Mouse (Mus musculus) heart, embryonic 11.5 days (tissue): ENCODE data around the gene Nol10. TPM values are rescaled to one million over a fixed set of nuclear protein-coding genes. Genes with fewer than 3 reads are reported as not detected.
"Not testable (repeated sequence)": the region's sequence is repeated elsewhere in the genome, so short reads cannot be mapped to it uniquely, and the experiment has no call there.

Source experiments
- ATAC-seq: fragments of 200-750 bp; cut with Nextera tagmentation; replicated peaks from 2 replicates; pipeline ENCODE4 v1.8.0; 2017; ENCODE audit warnings: moderate library complexity; ENCODE audit not compliant: insufficient number of reproducible peaks, low FRiP score, low TSS enrichment
- H3K27ac ChIP-seq: fragments of 300-500 bp; sonication (generic); 2 replicates; pipeline ENCODE4 v1.5.1; 2014; ENCODE audit warnings: mild to moderate bottlenecking, low read depth, low read length
- H3K27me3 ChIP-seq: fragments of 300-500 bp; sonication (generic); 2 replicates; pipeline ENCODE4 v1.6.1; 2014; ENCODE audit warnings: mild to moderate bottlenecking, low read length, mixed read lengths; ENCODE audit not compliant: control insufficient read depth, insufficient read depth
- H3K36me3 ChIP-seq: fragments of 300-500 bp; sonication (generic); 2 replicates; pipeline ENCODE4 v1.6.1; 2014; ENCODE audit warnings: mild to moderate bottlenecking, low read length, moderate library complexity, mixed read lengths; ENCODE audit not compliant: control insufficient read depth, insufficient read depth
- H3K4me1 ChIP-seq: fragments of 300-500 bp; sonication (generic); 2 replicates; pipeline ENCODE4 v1.6.1; 2014; ENCODE audit warnings: low read length; ENCODE audit not compliant: control insufficient read depth, insufficient read depth
- H3K4me2 ChIP-seq: fragments of 300-500 bp; sonication (generic); 2 replicates; pipeline ENCODE4 v1.6.1; 2014; ENCODE audit warnings: mild to moderate bottlenecking, moderate library complexity
- H3K4me3 ChIP-seq: fragments of 300-500 bp; sonication (generic); 2 replicates; pipeline ENCODE4 v1.5.1; 2014; ENCODE audit warnings: low read depth, low read length
- H3K9ac ChIP-seq: fragments of 300-500 bp; sonication (generic); 2 replicates; pipeline ENCODE4 v1.6.1; 2014; ENCODE audit warnings: mild to moderate bottlenecking, low read depth, low read length, moderate library complexity
- H3K9me3 ChIP-seq: fragments of 300-500 bp; sonication (generic); replicated peaks from 2 replicates; pipeline ENCODE4 v1.6.1; 2016; ENCODE audit warnings: low read length; ENCODE audit not compliant: control insufficient read depth
- WGBS: fragments of 180-500 bp; shearing (Covaris S2); extraction: QIAGEN DNeasy Blood & Tissue Kit; methylation state at CpG from one replicate; pipeline ENCODE4 v1.1.7; 2014; ENCODE audit not compliant: insufficient replicate concordance; 5-methylcytosine and 5-hydroxymethylcytosine counted together
- polyA plus RNA-seq: library from polyadenylated mRNA; unstranded; fragments of >200 nt; fragmentation: Nextera tagmentation; extraction: Ambion mirVana; gene quantifications from 2 replicates; pipeline ENCODE4 v1.2.1, GENCODE M21; 2014

Nol10 gene
- polyA plus RNA-seq, 1 experiment from 2014 or later: 15.9 TPM

DNA sequence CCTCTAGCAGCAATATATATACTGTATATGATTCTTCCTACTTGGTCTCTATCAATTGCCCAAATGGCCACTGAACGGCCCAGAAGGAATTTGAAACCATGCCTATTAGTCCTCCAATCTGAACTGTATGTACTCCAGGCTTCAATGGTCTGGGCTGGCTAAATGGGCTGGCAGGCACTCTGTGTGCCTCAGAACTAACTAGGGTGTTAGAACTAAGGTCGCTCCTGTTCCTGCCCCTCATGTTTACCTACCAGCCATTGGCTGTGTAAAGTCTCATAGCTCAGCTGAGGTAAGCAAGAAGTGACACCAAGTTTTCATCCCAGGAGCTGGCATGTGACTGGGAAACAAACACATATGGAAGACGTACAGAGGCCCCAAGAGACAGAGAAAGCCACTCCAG, 100.5 kb downstream of the Nol10 start:
- H3K4me3 ChIP-seq: no peak overlapping the region
- H3K4me2 ChIP-seq: no peak overlapping the region
- H3K27ac ChIP-seq: no peak overlapping the region
- H3K4me1 ChIP-seq: 0 out of 2 replicates have a peak, but pooled peaks cover 2% of the 10 kb centered on the region
- no peaks in the 10 kb centered on the region for H3K36me3 ChIP-seq
- WGBS: 79% methylated on average over 3 of the region's 3 CpGs
- H3K9ac ChIP-seq: no peak overlapping the region
- no peaks in the 10 kb centered on the region for H3K27me3 ChIP-seq
- no peaks in the 10 kb centered on the region for H3K9me3 ChIP-seq
- ATAC-seq: no peak

DNA sequence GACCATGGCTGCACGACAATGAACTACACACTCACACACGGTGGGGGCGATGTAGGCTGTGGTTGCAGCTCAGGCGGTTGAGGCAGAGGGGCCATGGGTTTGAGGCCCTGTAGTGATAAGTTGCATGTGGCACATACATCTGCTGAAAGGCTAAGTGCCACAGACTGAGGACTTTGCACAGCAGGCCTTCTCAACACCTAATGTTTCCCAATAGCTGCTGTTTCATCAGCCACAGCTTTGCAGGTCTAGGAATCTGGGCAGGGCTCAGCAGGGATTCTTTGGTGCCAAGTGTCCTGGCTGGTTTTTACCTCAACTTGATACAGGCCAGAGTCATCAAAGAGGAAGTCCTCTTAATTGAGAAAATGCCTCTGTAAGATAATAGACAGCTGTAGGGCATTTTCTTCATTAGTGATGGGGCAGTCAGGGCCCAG, 101.4 kb downstream of the Nol10 start:
- Histone ChIP-seq H3K9me3 (no peaks in the 10 kb centered on the region), H3K4me2 (no peak overlapping the region), H3K36me3 (no peaks in the 10 kb centered on the region), H3K4me3 (no peak overlapping the region), H3K27ac (no peak overlapping the region), H3K4me1 (0 out of 2 replicates have a peak, but pooled peaks cover 2% of the 10 kb centered on the region), H3K27me3 (no peaks in the 10 kb centered on the region), H3K9ac (no peak overlapping the region)
- WGBS: 62% methylated on average over 4 of the region's 4 CpGs
- peak; percentile 51; the same call in 1 of the 2 replicates for ATAC-seq

DNA sequence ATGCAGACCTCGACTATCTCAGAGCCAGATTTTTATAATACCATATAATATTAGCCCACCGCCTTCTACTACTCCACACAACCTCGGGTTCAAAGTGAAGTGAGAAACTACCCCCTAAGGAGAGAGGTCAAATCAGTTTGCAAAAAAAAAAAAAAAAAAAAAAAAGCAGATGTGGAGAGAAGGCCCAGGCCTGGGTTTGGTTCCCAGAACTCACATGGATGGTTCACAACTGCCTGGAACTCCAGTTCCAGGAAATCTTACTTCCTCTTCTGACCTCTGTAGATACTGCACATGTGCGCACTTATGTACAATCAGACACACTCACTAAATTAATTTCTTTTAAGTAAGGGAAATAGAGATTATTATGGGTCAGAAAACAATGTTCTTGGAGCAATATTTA, 102.2 kb downstream of the Nol10 start:
- no peak overlapping the region for H3K4me2 ChIP-seq
- no peaks in the 10 kb centered on the region for H3K9me3 ChIP-seq
- no peak for ATAC-seq
- 0 out of 2 replicates have a peak, but pooled peaks cover 2% of the 10 kb centered on the region for H3K4me1 ChIP-seq
- no peak overlapping the region for H3K27ac ChIP-seq
- no peaks in the 10 kb centered on the region for H3K27me3 ChIP-seq
- no peak overlapping the region for H3K9ac ChIP-seq
- no peaks in the 10 kb centered on the region for H3K36me3 ChIP-seq
- no peak overlapping the region for H3K4me3 ChIP-seq
- WGBS: 78% methylated on average over 4 of the region's 4 CpGs

DNA sequence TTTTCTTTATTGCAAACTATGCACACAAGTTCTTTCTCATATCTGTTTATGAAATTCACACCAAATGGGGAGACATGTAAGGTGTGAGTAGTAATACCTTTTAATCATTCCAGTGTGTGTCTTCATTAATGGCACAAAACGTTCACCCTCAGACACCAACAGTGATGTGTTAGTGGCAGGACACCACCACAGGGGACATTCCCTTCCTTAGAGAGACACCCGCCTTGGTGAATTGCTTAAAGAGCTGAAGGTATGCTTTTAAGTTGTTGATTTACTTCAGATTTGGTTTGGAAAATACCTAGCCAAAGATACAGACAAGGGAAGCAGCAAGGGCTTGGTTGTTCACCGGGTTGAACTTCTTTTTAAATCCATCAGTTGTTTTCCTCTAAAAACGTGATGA, 102.7 kb downstream of the Nol10 start:
- no peaks in the 10 kb centered on the region for H3K27me3 ChIP-seq
- H3K27ac ChIP-seq: no peak overlapping the region
- no peaks in the 10 kb centered on the region for H3K36me3 ChIP-seq
- 72% methylated on average over 4 of the region's 4 CpGs for WGBS
- ATAC-seq: no peak
- H3K4me3 ChIP-seq: no peak overlapping the region
- H3K9ac ChIP-seq: no peak overlapping the region
- 0 out of 2 replicates have a peak, but pooled peaks cover 2% of the 10 kb centered on the region for H3K4me1 ChIP-seq
- no peaks in the 10 kb centered on the region for H3K9me3 ChIP-seq
- H3K4me2 ChIP-seq: no peak overlapping the region

DNA sequence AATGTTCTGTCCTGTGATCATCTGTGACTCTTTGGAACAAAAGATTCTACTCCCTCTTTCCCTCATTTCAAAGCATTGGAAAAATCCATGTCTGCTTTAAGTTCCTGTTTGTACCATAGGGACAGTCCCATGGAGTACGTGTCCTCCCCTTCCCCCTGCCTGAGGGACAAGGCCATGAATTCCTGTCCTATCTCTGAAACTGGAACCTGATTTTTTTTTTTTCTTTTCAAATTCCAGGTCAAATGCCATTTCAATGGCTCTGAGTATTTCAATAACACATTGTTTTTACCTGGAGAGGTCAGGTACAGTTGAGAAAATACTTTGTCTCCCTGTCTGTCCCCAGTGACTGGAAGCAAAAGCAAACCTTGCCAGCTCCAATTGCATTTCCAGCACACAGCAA, 104.0 kb downstream of the Nol10 start:
- no peak for ATAC-seq
- Histone ChIP-seq H3K27me3 (no peaks in the 10 kb centered on the region), H3K9me3 (no peaks in the 10 kb centered on the region), H3K36me3 (no peaks in the 10 kb centered on the region), H3K4me2 (no peak overlapping the region), H3K9ac (no peak overlapping the region), H3K27ac (no peak overlapping the region), H3K4me3 (no peak overlapping the region), H3K4me1 (0 out of 2 replicates have a peak, but pooled peaks cover 2% of the 10 kb centered on the region)
- WGBS: 41% methylated on average over 1 of the region's 1 CpGs

DNA sequence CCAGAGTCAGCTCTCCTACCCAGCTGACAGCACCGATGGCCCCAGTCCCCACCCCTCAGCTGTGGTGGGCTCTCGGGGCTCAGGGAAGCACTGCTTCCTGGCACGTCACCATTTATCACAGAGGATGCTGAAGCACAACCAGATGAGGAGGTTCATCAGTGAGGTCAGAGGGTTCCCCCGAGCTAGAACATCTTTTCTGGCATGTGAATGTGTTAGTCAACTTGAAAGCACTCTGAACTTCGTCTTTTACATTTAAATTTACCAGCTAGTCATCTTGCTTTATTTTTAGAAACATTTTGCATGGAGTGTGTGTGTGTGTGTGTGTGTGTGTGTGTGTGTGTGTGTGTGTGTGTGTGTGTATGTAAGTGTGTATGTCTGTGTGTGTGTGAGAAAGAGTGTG, 105.7 kb downstream of the Nol10 start:
- no peak overlapping the region for H3K4me2 ChIP-seq
- H3K27me3 ChIP-seq: no peaks in the 10 kb centered on the region
- no peak overlapping the region for H3K4me3 ChIP-seq
- H3K9ac ChIP-seq: no peak overlapping the region
- WGBS: 51% methylated on average over 5 of the region's 5 CpGs
- no peaks in the 10 kb centered on the region for H3K9me3 ChIP-seq
- ATAC-seq: no peak
- no peaks in the 10 kb centered on the region for H3K36me3 ChIP-seq
- H3K27ac ChIP-seq: no peak overlapping the region
- H3K4me1 ChIP-seq: 0 out of 2 replicates have a peak, but pooled peaks cover 2% of the 10 kb centered on the region

DNA sequence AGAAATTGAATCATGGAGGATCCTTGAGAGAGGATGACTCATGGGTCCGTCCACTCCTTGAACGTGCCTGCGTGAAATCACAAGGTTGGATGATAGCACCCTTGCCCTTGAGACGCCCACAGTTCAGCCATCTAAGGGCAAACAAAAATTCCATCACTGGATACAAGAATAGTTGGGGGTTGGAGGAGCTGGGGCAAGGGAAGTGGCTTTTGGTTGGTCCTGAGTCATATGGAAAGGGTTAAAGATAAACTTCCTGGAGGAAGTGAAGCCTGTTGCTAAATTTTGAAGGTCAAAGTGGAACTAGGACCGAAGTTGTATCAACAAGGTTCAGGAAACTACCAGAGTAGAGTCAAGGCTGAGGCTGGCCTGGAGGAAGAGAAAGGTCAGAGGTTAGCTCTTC, 106.8 kb downstream of the Nol10 start:
- Histone ChIP-seq H3K9ac (no peak overlapping the region), H3K36me3 (no peaks in the 10 kb centered on the region), H3K4me3 (no peak overlapping the region), H3K9me3 (no peaks in the 10 kb centered on the region), H3K4me1 (no peaks in the 10 kb centered on the region), H3K4me2 (no peak overlapping the region), H3K27ac (no peak overlapping the region), H3K27me3 (no peaks in the 10 kb centered on the region)
- ATAC-seq: no peak
- WGBS: 66% methylated on average over 5 of the region's 5 CpGs

DNA sequence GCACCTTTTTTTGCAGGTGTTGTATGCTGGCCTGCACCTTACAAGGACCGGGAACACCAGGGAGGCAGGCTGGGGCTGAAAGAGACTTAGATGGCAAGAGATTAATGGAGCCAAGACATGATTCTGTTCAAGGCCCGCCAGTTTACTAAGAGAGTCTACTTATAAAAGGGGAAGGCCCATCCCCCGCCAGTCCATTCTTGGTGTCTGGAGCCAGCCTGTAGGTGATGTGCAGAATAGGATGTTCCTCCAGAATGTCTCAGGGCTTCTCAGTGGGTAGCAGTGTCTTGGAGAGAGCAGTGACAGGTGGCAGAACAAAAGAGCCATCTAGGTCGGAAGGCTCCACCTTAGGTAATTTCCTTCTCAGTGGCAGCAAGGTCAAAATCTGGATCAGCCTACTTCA, 111.0 kb downstream of the Nol10 start:
- H3K36me3 ChIP-seq, H3K4me1 ChIP-seq, H3K27me3 ChIP-seq, H3K27ac ChIP-seq, ATAC-seq, H3K9ac ChIP-seq, H3K9me3 ChIP-seq, H3K4me2 ChIP-seq, H3K4me3 ChIP-seq: not testable (repeated sequence)
- 90% methylated on average over 4 of the region's 4 CpGs for whole genome bisulfite sequencing

DNA sequence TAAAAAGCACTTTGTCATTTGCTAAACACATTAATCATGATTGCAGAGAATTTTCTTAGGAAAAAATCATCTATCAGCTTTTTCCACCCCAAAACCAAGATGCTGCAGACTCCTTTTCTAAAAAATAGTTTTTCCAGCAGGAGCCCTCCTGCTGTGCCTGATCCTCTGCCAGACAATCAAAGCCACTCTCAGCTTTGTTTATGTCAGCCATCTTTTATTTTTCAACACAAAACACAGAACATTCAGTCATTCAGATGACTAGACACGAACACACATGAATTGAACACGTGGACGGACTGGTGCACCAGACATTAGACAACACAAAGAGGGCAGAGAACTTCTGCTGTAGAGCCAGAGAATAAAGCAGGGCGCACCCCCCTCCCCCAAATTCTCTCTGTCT, 115.4 kb downstream of the Nol10 start:
- no peak overlapping the region for H3K4me3 ChIP-seq
- H3K27me3 ChIP-seq: no peaks in the 10 kb centered on the region
- no peak for ATAC-seq
- 80% methylated on average over 4 of the region's 4 CpGs for WGBS
- no peaks in the 10 kb centered on the region for H3K9me3 ChIP-seq
- no peaks in the 10 kb centered on the region for H3K36me3 ChIP-seq
- H3K4me1 ChIP-seq: 0 out of 2 replicates have a peak, but pooled peaks cover 3% of the 10 kb centered on the region
- no peak overlapping the region for H3K4me2 ChIP-seq
- no peak overlapping the region for H3K27ac ChIP-seq
- H3K9ac ChIP-seq: no peak overlapping the region
